Mouse (Mus musculus): ENCODE measurements around the gene Adamtsl4. TPM values are rescaled to one million over a fixed set of nuclear protein-coding genes. Genes with fewer than 3 reads are reported as not detected.
"Not testable (repeated sequence)": the region's sequence is repeated elsewhere in the genome, so short reads cannot be mapped to it uniquely, and the experiment has no call there.

Adamtsl4 gene
- polyA plus RNA-seq, 1 experiment: 4.1 TPM

DNA sequence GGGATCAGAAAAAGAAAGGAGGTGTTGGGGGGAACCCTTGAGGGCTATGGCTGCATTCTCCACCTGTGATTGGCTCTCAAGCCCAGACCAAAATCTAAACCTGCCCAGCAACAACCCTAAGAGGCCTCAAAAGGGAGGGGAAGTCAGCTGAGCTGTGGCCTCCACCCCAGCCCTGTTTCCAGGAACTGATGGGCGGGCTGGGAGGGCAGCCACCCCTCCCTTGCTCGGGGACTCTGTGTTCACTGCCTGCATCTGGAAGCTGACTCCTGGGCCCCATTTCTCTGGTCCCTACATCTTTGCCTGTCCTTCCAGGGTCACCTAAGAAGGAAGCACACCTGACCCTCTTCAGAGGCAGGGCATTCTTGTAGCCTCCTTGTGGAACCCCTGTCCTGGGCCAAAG, 13.5 kb downstream of the Adamtsl4 start:
- DNase-seq: peak; percentile 81
- Histone ChIP-seq H3K36me3 (ENCODE audit: control insufficient read depth, insufficient read depth, low read length) (no peaks in the 10 kb centered on the region), H3K27me3 (ENCODE audit: control insufficient read depth, insufficient read depth, low read length) (no peaks in the 10 kb centered on the region), H3K4me1 (replicated peaks; ENCODE audit: control insufficient read depth, insufficient read depth, low read length) (peaks cover 66% of the 10 kb centered on the region), H3K27ac (ENCODE audit: control insufficient read depth, insufficient read depth, low read length) (peak overlapping the region; percentile 99), H3K4me3 (ENCODE audit: control insufficient read depth, insufficient read depth, low read length) (peak overlapping the region; percentile 18)
- TF ChIP-seq CTCF (IDR thresholded peaks at IDR 0.05; ENCODE audit: borderline replicate concordance, control insufficient read depth, extremely low read depth, insufficient read depth, low read length, poor library complexity): no peak
- 0 out of 2 replicates have a peak, but pooled peaks have one; percentile 13 for TF ChIP-seq POLR2A (IDR thresholded peaks at IDR 0.05; ENCODE audit: control insufficient read depth, extremely low read depth, insufficient read depth, low read length, poor library complexity)
- 0% methylated on average over 2 of the region's 2 CpGs for WGBS

DNA sequence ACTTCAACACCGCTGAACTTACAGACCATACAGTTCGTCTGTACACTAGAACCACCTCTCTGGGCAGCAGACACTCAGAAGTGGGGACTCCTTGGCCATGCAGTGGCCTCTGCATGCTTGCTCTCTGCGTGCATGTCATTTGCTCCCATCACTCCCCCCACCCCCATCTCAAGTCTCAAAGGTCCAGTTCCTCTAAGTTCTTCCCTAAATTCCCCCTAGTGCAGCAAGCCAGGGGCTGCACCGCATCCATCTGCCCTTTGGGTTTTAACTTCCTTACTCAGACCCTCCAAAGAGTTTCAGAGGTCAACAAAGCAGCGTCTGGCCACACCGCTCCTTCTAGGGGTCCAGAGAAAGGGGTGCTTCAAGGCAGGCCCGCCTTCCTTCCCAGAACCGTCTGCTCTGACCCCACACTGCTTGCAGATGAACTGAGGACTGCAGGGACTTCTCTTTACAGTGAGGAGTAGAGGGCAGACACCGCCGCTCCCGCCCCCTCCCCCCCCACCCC, 14.0 kb downstream of the Adamtsl4 start:
- H3K4me1 ChIP-seq (replicated peaks; ENCODE audit: control insufficient read depth, insufficient read depth, low read length): peaks cover 69% of the 10 kb centered on the region
- 2% methylated on average over 11 of the region's 11 CpGs for WGBS
- DNase-seq: peak; percentile 59
- H3K27ac ChIP-seq (ENCODE audit: control insufficient read depth, insufficient read depth, low read length): peak overlapping the region; percentile 99
- peak overlapping the region; percentile 50 for H3K4me3 ChIP-seq (ENCODE audit: control insufficient read depth, insufficient read depth, low read length)
- TF ChIP-seq POLR2A (IDR thresholded peaks at IDR 0.05; ENCODE audit: control insufficient read depth, extremely low read depth, insufficient read depth, low read length, poor library complexity) (no peak), CTCF (IDR thresholded peaks at IDR 0.05; ENCODE audit: borderline replicate concordance, control insufficient read depth, extremely low read depth, insufficient read depth, low read length, poor library complexity) (no peak)
- no peaks in the 10 kb centered on the region for H3K27me3 ChIP-seq (ENCODE audit: control insufficient read depth, insufficient read depth, low read length)
- H3K36me3 ChIP-seq (ENCODE audit: control insufficient read depth, insufficient read depth, low read length): no peaks in the 10 kb centered on the region

DNA sequence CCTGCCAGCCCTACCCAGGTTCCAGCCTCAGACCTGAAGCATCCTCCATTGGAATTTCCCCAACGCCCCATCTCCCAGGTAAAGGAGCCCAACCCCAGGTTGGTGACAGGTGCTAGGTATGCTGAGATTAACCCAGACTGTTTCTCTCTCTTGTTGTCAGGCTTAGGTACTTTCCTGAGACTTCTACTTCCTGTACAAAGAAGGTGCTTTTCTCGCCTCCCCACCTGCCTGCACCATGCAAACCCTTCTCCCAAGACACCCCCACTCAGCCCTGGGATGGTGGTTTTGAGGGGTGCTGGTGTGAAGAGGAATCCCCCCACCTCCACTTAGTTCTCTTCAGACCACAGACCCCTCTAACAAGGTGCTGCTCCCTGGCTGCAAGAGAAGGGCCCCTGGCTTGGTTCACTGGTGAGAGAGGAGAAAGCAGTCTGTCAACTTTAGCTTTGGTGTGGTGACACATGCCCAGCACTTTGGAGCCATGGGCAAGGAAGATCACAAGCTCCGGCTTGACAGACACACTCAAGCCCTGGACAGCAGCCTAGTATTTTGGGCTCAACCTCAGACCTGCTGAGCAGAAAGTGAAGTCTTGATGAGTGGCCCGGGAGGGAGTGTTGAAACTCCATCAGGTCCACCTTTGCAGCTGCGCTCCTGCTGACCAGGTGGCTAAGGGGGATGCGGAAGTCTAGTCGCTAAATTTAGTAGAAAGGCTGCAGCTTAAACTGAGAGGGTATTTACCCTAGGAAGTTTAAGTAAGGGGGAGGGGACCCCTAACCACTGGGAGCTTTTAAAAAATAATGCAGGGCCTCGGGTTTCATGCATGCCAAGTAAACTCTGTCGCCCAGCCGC, 14.6 kb downstream of the Adamtsl4 start:
- peak; percentile 75 for DNase-seq
- TF ChIP-seq POLR2A (IDR thresholded peaks at IDR 0.05; ENCODE audit: control insufficient read depth, extremely low read depth, insufficient read depth, low read length, poor library complexity): no peak
- TF ChIP-seq CTCF (IDR thresholded peaks at IDR 0.05; ENCODE audit: borderline replicate concordance, control insufficient read depth, extremely low read depth, insufficient read depth, low read length, poor library complexity): peak; percentile 46; the same call in 1 of the 2 replicates
- Histone ChIP-seq H3K27me3 (ENCODE audit: control insufficient read depth, insufficient read depth, low read length) (no peaks in the 10 kb centered on the region), H3K27ac (ENCODE audit: control insufficient read depth, insufficient read depth, low read length) (peak overlapping the region; percentile 99), H3K4me1 (replicated peaks; ENCODE audit: control insufficient read depth, insufficient read depth, low read length) (peaks cover 75% of the 10 kb centered on the region), H3K36me3 (ENCODE audit: control insufficient read depth, insufficient read depth, low read length) (no peaks in the 10 kb centered on the region), H3K4me3 (ENCODE audit: control insufficient read depth, insufficient read depth, low read length) (peak overlapping the region; percentile 50)
- 6% methylated on average over 10 of the region's 10 CpGs for WGBS

DNA sequence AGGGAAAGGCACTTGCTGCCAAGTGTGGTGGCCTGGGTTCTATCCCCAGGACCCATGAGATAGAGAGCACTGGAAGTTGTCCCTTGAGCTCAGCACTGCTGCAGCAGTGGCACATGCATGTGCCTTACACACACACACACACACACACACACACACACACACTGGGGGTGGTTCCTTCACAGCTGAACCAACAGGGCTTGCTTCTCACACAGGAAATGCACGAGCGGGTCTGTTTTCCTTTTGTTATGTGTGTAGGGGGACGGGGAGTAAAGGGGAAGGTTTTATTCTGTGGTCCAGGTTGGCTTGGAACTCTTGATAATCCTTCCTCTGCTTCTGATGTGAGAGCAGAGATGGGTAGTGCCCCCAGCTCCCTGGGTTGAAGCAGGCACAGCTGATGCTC, 15.3 kb downstream of the Adamtsl4 start:
- Histone ChIP-seq H3K4me3 (ENCODE audit: control insufficient read depth, insufficient read depth, low read length) (peak overlapping the region; percentile 50), H3K27ac (ENCODE audit: control insufficient read depth, insufficient read depth, low read length) (peak overlapping the region; percentile 99), H3K27me3 (ENCODE audit: control insufficient read depth, insufficient read depth, low read length) (no peaks in the 10 kb centered on the region), H3K4me1 (replicated peaks; ENCODE audit: control insufficient read depth, insufficient read depth, low read length) (peaks cover 81% of the 10 kb centered on the region), H3K36me3 (ENCODE audit: control insufficient read depth, insufficient read depth, low read length) (no peaks in the 10 kb centered on the region)
- TF ChIP-seq POLR2A (IDR thresholded peaks at IDR 0.05; ENCODE audit: control insufficient read depth, extremely low read depth, insufficient read depth, low read length, poor library complexity): peak; percentile 40; the same call in 1 of the 2 replicates
- TF ChIP-seq CTCF (IDR thresholded peaks at IDR 0.05; ENCODE audit: borderline replicate concordance, control insufficient read depth, extremely low read depth, insufficient read depth, low read length, poor library complexity): no peak
- DNase-seq: peak; percentile 77
- 0% methylated on average over 3 of the region's 3 CpGs for WGBS

DNA sequence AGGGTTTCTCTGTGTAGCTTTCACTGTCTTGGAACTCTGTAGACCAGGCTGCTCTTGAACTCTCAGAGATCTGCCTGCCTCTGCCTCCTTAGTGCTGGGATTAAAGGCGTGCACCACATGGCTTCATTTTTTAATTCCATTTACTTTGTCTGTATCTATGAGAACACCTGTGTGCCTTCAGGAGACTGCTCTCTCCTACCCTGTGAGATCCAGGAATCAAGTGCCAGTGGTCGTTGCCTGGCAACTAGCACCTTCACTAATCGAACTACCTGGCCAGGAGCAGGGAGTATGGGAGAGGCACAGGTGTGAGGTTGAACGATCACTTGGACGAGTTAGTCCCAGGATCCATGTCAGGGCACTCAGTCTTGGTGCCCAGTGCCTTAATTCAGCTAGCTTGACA, 16.5 kb downstream of the Adamtsl4 start:
- 90% methylated on average over 5 of the region's 5 CpGs for WGBS
- peak overlapping the region; percentile 99 for H3K27ac ChIP-seq (ENCODE audit: control insufficient read depth, insufficient read depth, low read length)
- no peak for DNase-seq
- peaks cover 77% of the 10 kb centered on the region for H3K4me1 ChIP-seq (replicated peaks; ENCODE audit: control insufficient read depth, insufficient read depth, low read length)
- H3K27me3 ChIP-seq (ENCODE audit: control insufficient read depth, insufficient read depth, low read length): no peaks in the 10 kb centered on the region
- H3K36me3 ChIP-seq (ENCODE audit: control insufficient read depth, insufficient read depth, low read length): no peaks in the 10 kb centered on the region
- no peak overlapping the region for H3K4me3 ChIP-seq (ENCODE audit: control insufficient read depth, insufficient read depth, low read length)
- TF ChIP-seq POLR2A (IDR thresholded peaks at IDR 0.05; ENCODE audit: control insufficient read depth, extremely low read depth, insufficient read depth, low read length, poor library complexity) (no peak), CTCF (IDR thresholded peaks at IDR 0.05; ENCODE audit: borderline replicate concordance, control insufficient read depth, extremely low read depth, insufficient read depth, low read length, poor library complexity) (no peak)

DNA sequence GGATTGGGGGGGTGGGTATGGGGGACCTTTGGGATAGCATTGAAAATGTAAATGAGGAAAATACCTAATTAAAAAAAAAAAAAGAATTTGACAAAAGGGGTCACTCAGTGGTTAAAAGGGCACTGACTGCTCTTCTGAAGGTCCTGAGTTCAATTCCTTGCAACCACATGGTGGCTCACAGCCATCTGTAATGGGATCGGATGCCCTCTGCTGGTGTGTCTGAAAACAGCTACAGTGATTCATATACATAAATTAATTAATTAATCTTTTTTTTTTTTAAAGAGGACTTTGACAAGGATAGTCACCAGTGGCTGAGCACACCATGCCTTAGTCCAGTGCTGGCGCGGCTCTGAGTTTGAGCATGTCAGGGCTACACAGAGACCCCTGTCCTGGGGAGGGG, 17.3 kb downstream of the Adamtsl4 start:
- not testable (repeated sequence) for H3K27me3 ChIP-seq (ENCODE audit: control insufficient read depth, insufficient read depth, low read length); H3K36me3 ChIP-seq (ENCODE audit: control insufficient read depth, insufficient read depth, low read length); H3K27ac ChIP-seq (ENCODE audit: control insufficient read depth, insufficient read depth, low read length); DNase-seq; H3K4me3 ChIP-seq (ENCODE audit: control insufficient read depth, insufficient read depth, low read length)
- peaks cover 75% of the 10 kb centered on the region for H3K4me1 ChIP-seq (replicated peaks; ENCODE audit: control insufficient read depth, insufficient read depth, low read length)
- 95% methylated on average over 3 of the region's 3 CpGs for WGBS

Data from thymus, adult 2 months (tissue).